In the genomic region with DNA sequence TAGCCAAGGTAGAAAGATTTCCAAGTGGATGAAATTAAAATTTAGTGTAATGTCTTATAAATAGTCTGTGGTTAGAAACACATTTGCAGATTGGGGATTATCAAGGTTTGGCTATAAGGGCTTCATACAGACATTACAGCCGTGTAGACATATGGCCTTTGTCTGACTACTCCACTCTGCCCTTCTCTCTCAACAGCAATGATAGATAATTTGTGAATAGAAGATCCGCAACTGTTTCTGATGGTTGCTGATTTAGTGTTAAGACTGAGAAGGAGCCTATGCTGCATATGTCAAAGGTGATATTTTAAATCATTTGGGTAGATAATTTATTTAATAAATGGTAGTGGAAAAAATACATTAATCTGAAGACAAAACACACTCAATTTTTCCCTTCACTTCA, we compare ENCODE assay signal across 28 mouse cellular contexts.
"Had no signal": no experiment of that assay in that cellular context is flagged by ENCODE, and none has a peak within 500 bp of the region (broad histone marks: within the 10 kb centered on the region; RNA-seq: fewer than 3 reads in every experiment).

No protein-coding gene starts in this region.

- H3K4me3 ChIP-seq: left cerebral cortex, adult 2 months; limb, embryonic 10.5 days; limb, embryonic 12.5 days; limb, embryonic 13.5 days; limb, embryonic 15.5 days; liver, embryonic 12.5 days; liver, embryonic 13.5 days; liver, embryonic 15.5 days; megakaryocyte, embryonic 14.5 days; midbrain, embryonic 10.5 days; midbrain, embryonic 12.5 days; midbrain, embryonic 13.5 days; midbrain, embryonic 15.5 days; myocyte; neural tube, embryonic 12.5 days; neural tube, embryonic 13.5 days had no signal

- H3K4me2 ChIP-seq: limb, embryonic 12.5 days; limb, embryonic 13.5 days; limb, embryonic 15.5 days; liver, embryonic 11.5 days; liver, embryonic 12.5 days; liver, embryonic 13.5 days; liver, embryonic 15.5 days; midbrain, embryonic 12.5 days; midbrain, embryonic 13.5 days; midbrain, embryonic 15.5 days; neural tube, embryonic 12.5 days; neural tube, embryonic 13.5 days had no signal

- H3K27me3 ChIP-seq: limb, embryonic 12.5 days; limb, embryonic 15.5 days; liver, embryonic 12.5 days; liver, embryonic 13.5 days; liver, embryonic 15.5 days; megakaryocyte, embryonic 14.5 days; midbrain, embryonic 12.5 days; midbrain, embryonic 13.5 days; midbrain, embryonic 15.5 days; neural tube, embryonic 12.5 days; neural tube, embryonic 13.5 days had no signal

- ATAC-seq: liver, embryonic 12.5 days; liver, postnatal 0 days; lung, postnatal 0 days; midbrain, embryonic 13.5 days; midbrain, embryonic 15.5 days had no signal

- DNase-seq: layer of hippocampus, postnatal 36 days; left cerebral cortex, postnatal 4 days; liver; liver, embryonic 13.5 days; liver, postnatal 0 days; lung, adult 18-20 months; lung, postnatal 36 days; lung, postnatal 4 days; midbrain, embryonic 14.5 days had no signal

- H3K9ac ChIP-seq: limb, embryonic 12.5 days; limb, embryonic 13.5 days; limb, embryonic 15.5 days; liver, embryonic 12.5 days; liver, embryonic 13.5 days; liver, embryonic 14.5 days; liver, embryonic 15.5 days; liver, postnatal 0 days; midbrain, embryonic 12.5 days; midbrain, embryonic 13.5 days; midbrain, embryonic 15.5 days; neural tube, embryonic 12.5 days; neural tube, embryonic 13.5 days had no signal

- H3K9me3 ChIP-seq: limb, embryonic 10.5 days; limb, embryonic 12.5 days; limb, embryonic 13.5 days; limb, embryonic 15.5 days; liver, embryonic 12.5 days; liver, embryonic 13.5 days; liver, embryonic 15.5 days; megakaryocyte, embryonic 14.5 days; midbrain, embryonic 10.5 days; midbrain, embryonic 12.5 days; midbrain, embryonic 13.5 days; midbrain, embryonic 15.5 days; neural tube, embryonic 12.5 days; neural tube, embryonic 13.5 days had no signal

- H3K4me1 ChIP-seq: midbrain, embryonic 10.5 days; midbrain, embryonic 12.5 days; midbrain, embryonic 15.5 days; neural tube, embryonic 12.5 days had no signal

- H3K27ac ChIP-seq: left cerebral cortex, adult 2 months; limb, embryonic 10.5 days; limb, embryonic 12.5 days; limb, embryonic 13.5 days; limb, embryonic 15.5 days; liver, embryonic 12.5 days; liver, embryonic 13.5 days; liver, embryonic 14.5 days; liver, embryonic 15.5 days; macrophage; midbrain, embryonic 10.5 days; midbrain, embryonic 12.5 days; midbrain, embryonic 13.5 days; midbrain, embryonic 15.5 days; neural tube, embryonic 12.5 days; neural tube, embryonic 13.5 days had no signal

- H3K36me3 ChIP-seq: limb, embryonic 10.5 days; limb, embryonic 12.5 days; limb, embryonic 13.5 days; limb, embryonic 15.5 days; liver, embryonic 12.5 days; liver, embryonic 13.5 days; liver, embryonic 15.5 days; midbrain, embryonic 10.5 days; midbrain, embryonic 12.5 days; midbrain, embryonic 13.5 days; midbrain, embryonic 15.5 days; neural tube, embryonic 12.5 days; neural tube, embryonic 13.5 days had no signal
